Mouse (Mus musculus) embryonic facial prominence, embryonic 12.5 days (tissue): ENCODE data around the gene Csf2ra. TPM values are rescaled to one million over a fixed set of nuclear protein-coding genes. Genes with fewer than 3 reads are reported as not detected.
"Not testable (repeated sequence)": the region's sequence is repeated elsewhere in the genome, so short reads cannot be mapped to it uniquely, and the experiment has no call there.

Experiments used
- ATAC-seq: fragments of 200-750 bp; cut with Nextera tagmentation; 2 replicates; pipeline ENCODE4 v1.8.0; 2017; ENCODE audit not compliant: insufficient number of reproducible peaks, insufficient read depth, low FRiP score, low TSS enrichment
- H3K27ac ChIP-seq: fragments of 300-500 bp; sonication (generic); 2 replicates; pipeline ENCODE4 v1.5.1; 2016; ENCODE audit warnings: mild to moderate bottlenecking
- H3K27me3 ChIP-seq: fragments of 300-500 bp; sonication (generic); 2 replicates; pipeline ENCODE4 v1.6.1; 2016; ENCODE audit warnings: mild to moderate bottlenecking, moderate library complexity
- H3K36me3 ChIP-seq: fragments of 300-500 bp; sonication (generic); 2 replicates; pipeline ENCODE4 v1.6.1; 2016; ENCODE audit warnings: mild to moderate bottlenecking
- H3K4me1 ChIP-seq: fragments of 300-500 bp; sonication (generic); 2 replicates; pipeline ENCODE4 v1.6.1; 2016
- H3K4me2 ChIP-seq: fragments of 300-500 bp; sonication (generic); replicated peaks from 2 replicates; pipeline ENCODE4 v1.6.1; 2016; ENCODE audit warnings: mild to moderate bottlenecking, moderate library complexity
- H3K4me3 ChIP-seq: fragments of 300-500 bp; sonication (generic); 2 replicates; pipeline ENCODE4 v1.5.1; 2016; ENCODE audit warnings: mild to moderate bottlenecking
- H3K9ac ChIP-seq: fragments of 300-500 bp; sonication (generic); 2 replicates; pipeline ENCODE4 v1.6.1; 2016; ENCODE audit warnings: mild to moderate bottlenecking, moderate library complexity
- H3K9me3 ChIP-seq: fragments of 300-500 bp; sonication (generic); 2 replicates; pipeline ENCODE4 v1.6.1; 2016; ENCODE audit warnings: mild to moderate bottlenecking, moderate library complexity
- WGBS: fragments of 180-500 bp; shearing (Covaris S2); methylation state at CpG from one replicate; pipeline ENCODE4 v1.1.7; 2016; 5-methylcytosine and 5-hydroxymethylcytosine counted together
- polyA plus RNA-seq: library from polyadenylated mRNA; unstranded; fragments of >200 nt; fragmentation: Nextera tagmentation; extraction: Ambion mirVana; gene quantifications from 2 replicates; pipeline ENCODE4 v1.2.1, GENCODE M21; 2016

The Csf2ra gene
- 32.4 and 36.1 TPM in 2 replicates for polyA plus RNA-seq

- Histone ChIP-seq H3K4me3 (peak within 1 kb of the TSS; percentile 60), H3K9me3 (0 out of 2 replicates have a peak, but pooled peaks cover 10% of the 10 kb centered on the region), H3K36me3 (no peaks in the 10 kb centered on the region), H3K9ac (peak within 1 kb of the TSS; percentile 33; the same call in 1 of the 2 replicates), H3K4me1 (no peaks in the 10 kb centered on the region), H3K27me3 (0 out of 2 replicates have a peak, but pooled peaks cover 3% of the 10 kb centered on the region), H3K27ac (peak within 1 kb of the TSS; percentile 5; the same call in 1 of the 2 replicates), H3K4me2 (peak within 1 kb of the TSS; percentile 60)
- WGBS, result 61% methylated on average over 36 of the region's 36 CpGs
- ATAC-seq, result peak; percentile 14; the same call in 1 of the 2 replicates
Measured at GRCm38 (mm10) chr19:61227941-61228701, at the start of gene Csf2ra. Gene Csf2ra (minus strand): TSS chr19:61228429.

- ATAC-seq, result no peak
- Histone ChIP-seq H3K9ac (no peak overlapping the region), H3K27ac (no peak overlapping the region), H3K4me3 (no peak overlapping the region), H3K4me2 (no peak overlapping the region), H3K9me3 (no peaks in the 10 kb centered on the region), H3K4me1 (no peaks in the 10 kb centered on the region), H3K27me3 (no peaks in the 10 kb centered on the region), H3K36me3 (no peaks in the 10 kb centered on the region)
- WGBS, result 87% methylated on average over 1 of the region's 1 CpGs
Measured at GRCm38 (mm10) chr19:61275446-61275845, 47.2 kb upstream of the Csf2ra start.

DNA sequence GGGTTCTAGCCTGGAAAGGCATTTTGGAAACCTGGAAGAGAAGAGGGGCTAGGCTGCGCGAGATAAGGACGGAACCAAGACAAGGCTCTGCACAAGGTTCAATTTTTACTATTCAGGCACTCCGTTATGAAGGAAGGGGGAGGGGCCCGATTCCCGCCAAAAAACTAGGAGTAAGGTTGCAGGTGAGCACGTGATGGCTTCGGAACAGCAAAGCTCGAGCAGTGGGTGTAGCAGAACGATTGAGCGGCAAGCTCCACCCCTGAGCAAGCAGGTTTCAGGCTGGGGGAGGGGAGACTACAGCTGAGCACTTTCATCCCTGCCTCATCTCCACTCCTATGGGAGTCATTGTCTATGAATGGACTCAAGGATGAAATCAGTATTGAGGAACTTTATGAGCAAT lies 40.9 kb upstream of the Csf2ra start:
- not testable (repeated sequence) for H3K4me3 ChIP-seq, H3K27ac ChIP-seq, ATAC-seq, H3K9ac ChIP-seq, H3K27me3 ChIP-seq, H3K36me3 ChIP-seq, H3K9me3 ChIP-seq, H3K4me1 ChIP-seq, H3K4me2 ChIP-seq
- 36% methylated on average over 11 of the region's 11 CpGs for WGBS

GRCm38 (mm10) chr19:61267141-61267540 lies 38.9 kb upstream of the Csf2ra start:
- Histone ChIP-seq H3K4me1 (no peaks in the 10 kb centered on the region), H3K4me2 (no peak overlapping the region), H3K36me3 (no peaks in the 10 kb centered on the region), H3K9ac (no peak overlapping the region), H3K27ac (no peak overlapping the region), H3K9me3 (no peaks in the 10 kb centered on the region), H3K4me3 (no peak overlapping the region), H3K27me3 (no peaks in the 10 kb centered on the region)
- whole genome bisulfite sequencing, result 18% methylated on average over 7 of the region's 7 CpGs
- no peak for ATAC-seq

GRCm38 (mm10) chr19:61266651-61267050 lies 38.4 kb upstream of the Csf2ra start:
- Histone ChIP-seq H3K9me3 (no peaks in the 10 kb centered on the region), H3K4me1 (no peaks in the 10 kb centered on the region), H3K27ac (no peak overlapping the region), H3K36me3 (no peaks in the 10 kb centered on the region), H3K4me2 (no peak overlapping the region), H3K4me3 (no peak overlapping the region), H3K27me3 (no peaks in the 10 kb centered on the region), H3K9ac (no peak overlapping the region)
- WGBS, result 4% methylated on average over 25 of the region's 26 CpGs
- no peak for ATAC-seq

DNA sequence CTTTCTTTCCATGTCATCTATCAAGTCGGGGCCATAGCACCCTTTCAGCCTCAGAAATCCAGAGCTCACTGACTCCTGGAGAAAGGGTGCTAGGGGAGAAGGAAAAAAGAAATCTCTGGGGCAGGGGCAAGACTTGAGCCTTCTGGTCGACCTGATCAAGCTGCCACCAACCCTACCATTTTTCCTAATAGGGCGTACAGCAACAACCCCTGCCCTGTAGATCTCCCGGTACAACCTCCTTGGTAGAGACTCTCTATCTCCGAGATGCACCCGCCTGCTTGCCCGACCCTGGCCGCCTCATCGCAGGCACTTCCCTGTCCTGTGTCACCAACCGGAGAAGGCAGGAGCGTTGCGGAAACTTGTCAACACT lies 38.0 kb upstream of the Csf2ra start:
- no peak for ATAC-seq
- 4% methylated on average over 12 of the region's 12 CpGs for WGBS

DNA sequence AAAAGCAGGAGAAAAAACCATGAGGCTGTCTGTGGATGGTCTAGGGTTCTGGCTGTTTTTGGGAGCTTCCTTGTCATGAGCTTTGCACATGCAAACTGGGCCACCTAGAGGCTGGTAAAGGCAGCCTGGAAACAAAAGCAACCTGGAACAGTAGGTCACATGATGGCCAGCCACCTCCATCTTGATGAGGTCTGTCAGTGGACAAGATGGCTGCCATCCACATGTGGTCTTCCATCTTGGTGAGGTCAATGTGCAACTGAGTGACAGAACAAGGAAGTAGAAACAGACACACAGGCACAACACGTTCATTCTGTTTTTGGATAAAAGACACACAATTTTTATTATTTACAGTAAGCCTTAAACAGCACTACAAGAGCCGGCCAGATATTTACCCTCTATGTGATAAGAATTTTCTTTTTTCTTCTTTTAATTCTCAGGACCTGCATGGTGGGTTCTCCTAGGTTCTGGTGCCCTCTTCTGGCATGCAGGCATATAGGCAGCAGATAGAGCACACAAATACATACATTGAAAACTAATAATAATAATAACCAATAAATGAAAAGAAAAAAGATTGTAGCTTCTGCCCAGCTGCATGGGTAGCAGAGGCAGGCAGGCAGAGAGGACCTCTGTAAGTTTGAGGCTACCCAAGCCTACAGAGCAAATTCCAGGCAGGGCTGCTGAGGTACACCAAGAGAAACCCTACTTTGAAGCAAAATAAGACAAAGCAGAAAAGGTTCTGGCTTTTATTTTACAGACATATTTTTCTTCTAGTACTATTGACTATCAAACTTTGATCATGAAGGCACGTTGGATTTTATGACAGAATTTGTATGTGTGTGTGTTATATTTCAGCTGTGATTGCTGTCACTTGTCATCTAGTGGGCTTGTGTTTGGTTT lies 37.4 kb upstream of the Csf2ra start:
- Histone ChIP-seq H3K4me3 (no peak overlapping the region), H3K4me2 (no peak overlapping the region), H3K27me3 (no peaks in the 10 kb centered on the region), H3K9me3 (no peaks in the 10 kb centered on the region), H3K4me1 (no peaks in the 10 kb centered on the region), H3K27ac (no peak overlapping the region), H3K9ac (no peak overlapping the region), H3K36me3 (no peaks in the 10 kb centered on the region)
- ATAC-seq, result no peak
- WGBS, result 27% methylated on average over 3 of the region's 3 CpGs

More for the DNA sequence above, 38.0 kb upstream of the Csf2ra start:
- Histone ChIP-seq H3K9ac (no peak overlapping the region), H3K4me1 (no peaks in the 10 kb centered on the region), H3K27me3 (no peaks in the 10 kb centered on the region), H3K4me3 (no peak overlapping the region), H3K9me3 (no peaks in the 10 kb centered on the region), H3K36me3 (no peaks in the 10 kb centered on the region), H3K4me2 (no peak overlapping the region), H3K27ac (no peak overlapping the region)

DNA sequence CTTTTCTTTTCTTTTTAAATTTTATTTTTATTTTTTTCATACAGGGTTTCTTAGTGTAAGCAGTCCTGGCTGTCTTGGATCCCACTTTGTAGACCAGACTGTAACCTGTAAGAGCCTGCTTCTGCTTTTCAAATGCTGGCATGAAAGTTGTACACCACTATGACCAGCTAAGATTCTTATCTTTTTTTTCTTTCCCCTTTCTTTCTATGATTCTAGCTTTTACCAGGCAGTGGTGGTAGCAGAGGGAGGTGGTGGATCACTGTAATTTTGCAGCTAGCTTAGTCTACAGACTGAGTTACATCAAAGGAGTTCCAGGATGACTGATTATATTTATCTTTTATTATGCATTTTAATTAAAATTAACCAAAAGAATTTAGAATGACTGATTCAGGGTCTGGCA lies 36.7 kb upstream of the Csf2ra start:
- no peaks in the 10 kb centered on the region for H3K9me3 ChIP-seq
- H3K9ac ChIP-seq, result no peak overlapping the region
- H3K27me3 ChIP-seq, result no peaks in the 10 kb centered on the region
- ATAC-seq, result no peak
- H3K27ac ChIP-seq, result no peak overlapping the region
- H3K4me2 ChIP-seq, result no peak overlapping the region
- no peak overlapping the region for H3K4me3 ChIP-seq
- no peaks in the 10 kb centered on the region for H3K4me1 ChIP-seq
- no peaks in the 10 kb centered on the region for H3K36me3 ChIP-seq

GRCm38 (mm10) chr19:61264227-61264626 lies 36.0 kb upstream of the Csf2ra start:
- H3K4me2 ChIP-seq, result no peak overlapping the region
- no peaks in the 10 kb centered on the region for H3K27me3 ChIP-seq
- no peaks in the 10 kb centered on the region for H3K36me3 ChIP-seq
- WGBS, result 80% methylated on average over 1 of the region's 1 CpGs
- no peak for ATAC-seq
- no peaks in the 10 kb centered on the region for H3K4me1 ChIP-seq
- no peaks in the 10 kb centered on the region for H3K9me3 ChIP-seq
- no peak overlapping the region for H3K9ac ChIP-seq
- H3K27ac ChIP-seq, result no peak overlapping the region
- no peak overlapping the region for H3K4me3 ChIP-seq

DNA sequence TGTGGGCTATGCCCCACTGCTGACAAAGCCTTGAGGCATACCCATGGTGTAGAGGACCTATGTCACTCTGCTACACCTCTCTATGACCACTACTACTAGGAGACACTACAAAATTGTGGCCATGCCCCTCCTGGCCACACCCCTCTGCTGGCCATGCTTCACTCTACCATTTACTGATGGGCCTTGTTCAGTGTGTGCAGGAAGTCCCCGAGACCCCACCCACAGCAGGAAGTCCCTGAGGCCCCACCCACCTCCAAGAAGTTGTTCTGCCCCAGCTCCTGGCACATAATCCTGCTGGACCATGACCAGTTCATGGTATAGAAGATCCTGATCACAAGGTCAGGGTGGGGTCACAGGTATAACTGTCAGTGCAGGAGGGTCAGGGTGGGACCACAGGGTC lies 33.0 kb upstream of the Csf2ra start:
- Histone ChIP-seq H3K27ac (no peak overlapping the region), H3K9ac (no peak overlapping the region), H3K9me3 (no peaks in the 10 kb centered on the region), H3K36me3 (no peaks in the 10 kb centered on the region), H3K4me3 (no peak overlapping the region), H3K4me1 (no peaks in the 10 kb centered on the region), H3K27me3 (no peaks in the 10 kb centered on the region), H3K4me2 (no peak overlapping the region)
- 79% methylated on average over 1 of the region's 1 CpGs for WGBS
- ATAC-seq, result no peak

DNA sequence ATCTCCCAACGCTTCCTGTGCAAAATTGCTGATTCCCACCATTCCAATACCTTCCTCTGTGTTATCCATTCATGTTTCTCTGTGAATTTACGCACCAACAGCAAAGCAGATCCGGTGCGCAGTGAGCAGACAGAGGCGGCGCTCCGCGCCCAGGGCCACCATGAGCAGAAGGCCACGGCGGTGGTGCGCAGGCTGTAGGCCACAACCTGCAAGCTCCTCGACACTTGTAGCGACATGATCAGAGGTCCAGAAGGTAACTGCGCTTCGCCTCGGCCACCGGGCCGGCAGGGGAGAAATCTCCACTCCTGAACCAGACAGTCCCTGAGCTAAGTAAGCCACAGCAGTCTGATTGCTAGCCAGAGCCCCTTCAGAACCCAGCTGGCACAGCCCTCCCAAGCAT lies 29.5 kb upstream of the Csf2ra start:
- Histone ChIP-seq H3K27me3 (no peaks in the 10 kb centered on the region), H3K27ac (no peak overlapping the region), H3K4me1 (no peaks in the 10 kb centered on the region), H3K9ac (no peak overlapping the region), H3K9me3 (no peaks in the 10 kb centered on the region), H3K4me3 (no peak overlapping the region), H3K36me3 (no peaks in the 10 kb centered on the region), H3K4me2 (no peak overlapping the region)
- WGBS, result 90% methylated on average over 18 of the region's 18 CpGs
- no peak for ATAC-seq
